Mouse (Mus musculus): ENCODE results near the gene Tmem183a. TPM values are rescaled to one million over a fixed set of nuclear protein-coding genes. Genes with fewer than 3 reads are reported as not detected.

Tmem183a gene
- polyA plus RNA-seq, 1 experiment from 2014 or later = 95.6 TPM

DNA sequence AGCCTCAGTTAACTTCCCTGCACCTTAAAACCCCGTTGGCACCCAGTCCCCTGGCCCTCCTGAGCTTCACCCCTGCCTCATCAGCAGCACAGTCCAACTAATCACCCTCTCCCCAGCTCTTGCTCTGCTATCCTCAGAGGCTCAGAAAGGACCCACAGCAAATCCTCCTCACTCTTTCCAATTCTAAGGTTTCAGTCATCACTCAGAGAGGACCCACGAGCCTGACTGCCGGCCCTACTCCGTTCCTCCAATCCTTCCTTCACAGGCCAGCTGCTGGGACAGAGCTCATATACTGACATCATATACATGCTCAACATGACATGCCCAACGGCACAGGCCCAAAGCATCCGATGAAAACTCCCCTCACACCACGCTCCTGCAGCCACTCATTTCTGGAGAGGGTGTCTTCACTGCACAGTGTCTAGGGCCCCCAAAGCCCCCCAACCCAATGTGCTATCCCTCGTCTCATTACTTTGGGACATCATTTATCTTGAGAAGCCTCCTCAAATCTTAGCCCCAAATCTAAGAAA is 18.9 kb downstream of the Tmem183a start:
- DNase-seq (ENCODE audit: low spot score) = peak; percentile 28
- no peaks in the 10 kb centered on the region for H3K27me3 ChIP-seq (replicated peaks; ENCODE audit: control insufficient read depth, insufficient read depth, low read length)
- no peak overlapping the region for H3K27ac ChIP-seq (ENCODE audit: low read depth, low read length)
- peaks cover 8% of the 10 kb centered on the region; the same call in 1 of the 2 replicates for H3K36me3 ChIP-seq (ENCODE audit: control insufficient read depth, insufficient read depth, low read length)
- H3K9me3 ChIP-seq (ENCODE audit: control insufficient read depth, low read length) = no peaks in the 10 kb centered on the region
- peaks cover 5% of the 10 kb centered on the region for H3K4me1 ChIP-seq (replicated peaks; ENCODE audit: control insufficient read depth, insufficient read depth, low read length)
- no peak overlapping the region for H3K4me2 ChIP-seq
- no peak overlapping the region for H3K4me3 ChIP-seq (ENCODE audit: low read depth, low read length)
- WGBS = 78% methylated on average over 8 of the region's 8 CpGs
- no peak for ATAC-seq (replicated peaks; ENCODE audit: low FRiP score)
- no peak overlapping the region for H3K9ac ChIP-seq (ENCODE audit: low read depth, low read length)

DNA sequence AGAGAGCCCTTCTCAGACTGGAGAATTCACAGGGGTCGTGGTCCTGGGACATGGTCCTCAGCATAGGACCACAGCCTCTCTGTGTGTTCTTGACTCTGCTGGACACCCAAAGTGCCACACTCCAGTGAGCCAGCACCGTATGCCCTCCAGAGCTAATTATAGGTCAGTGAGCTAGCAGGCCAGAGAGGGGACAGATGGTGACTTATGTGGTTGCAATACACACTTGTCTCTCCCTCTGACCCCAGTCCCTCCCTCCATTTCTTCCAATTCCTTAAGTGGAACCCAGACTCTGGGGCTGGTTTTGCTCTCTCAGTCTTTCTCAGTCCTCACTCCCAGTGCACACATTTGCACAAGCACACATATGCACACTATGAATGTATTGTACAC is 19.5 kb downstream of the Tmem183a start:
- no peaks in the 10 kb centered on the region for H3K9me3 ChIP-seq (ENCODE audit: control insufficient read depth, low read length)
- WGBS = 64% methylated on average over 2 of the region's 2 CpGs
- H3K4me1 ChIP-seq (replicated peaks; ENCODE audit: control insufficient read depth, insufficient read depth, low read length) = peaks cover 5% of the 10 kb centered on the region
- peaks cover 4% of the 10 kb centered on the region; the same call in 1 of the 2 replicates for H3K36me3 ChIP-seq (ENCODE audit: control insufficient read depth, insufficient read depth, low read length)
- ATAC-seq (replicated peaks; ENCODE audit: low FRiP score) (no peak), DNase-seq (ENCODE audit: low spot score) (no peak)
- H3K27ac ChIP-seq (ENCODE audit: low read depth, low read length) = no peak overlapping the region
- H3K9ac ChIP-seq (ENCODE audit: low read depth, low read length) = no peak overlapping the region
- H3K4me2 ChIP-seq = no peak overlapping the region
- H3K4me3 ChIP-seq (ENCODE audit: low read depth, low read length) = no peak overlapping the region
- H3K27me3 ChIP-seq (replicated peaks; ENCODE audit: control insufficient read depth, insufficient read depth, low read length) = no peaks in the 10 kb centered on the region

DNA sequence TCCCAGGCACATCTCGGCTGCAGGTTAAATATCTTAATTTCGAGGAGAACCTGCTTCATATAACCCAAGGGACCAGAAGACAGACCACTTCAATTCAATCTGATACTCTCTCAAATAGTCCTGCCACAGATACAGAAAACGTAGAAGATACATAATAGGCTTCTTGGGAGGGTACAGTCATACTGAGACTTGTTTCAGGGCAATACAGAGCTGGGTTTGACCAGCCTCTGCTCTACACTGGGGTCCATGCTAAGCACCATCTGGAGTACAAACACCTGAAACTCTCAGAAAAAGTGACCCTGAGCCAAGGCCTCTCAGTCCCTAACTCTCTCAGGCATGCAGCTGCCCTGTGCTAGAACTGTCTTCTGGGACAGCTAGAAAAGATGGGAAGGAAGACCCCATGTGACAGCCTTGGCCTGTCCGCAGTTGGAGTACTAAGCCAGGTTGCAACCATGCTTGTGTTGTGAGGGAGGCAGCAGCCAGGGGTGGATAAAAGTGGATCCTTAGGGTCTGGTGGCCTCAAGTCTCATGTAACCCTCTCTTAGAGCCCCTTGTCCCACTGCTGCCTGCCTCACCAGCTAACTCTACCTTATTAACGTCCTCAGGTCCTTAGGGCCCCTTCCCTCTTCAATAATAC is 20.0 kb downstream of the Tmem183a start:
- DNase-seq (ENCODE audit: low spot score) = no peak
- H3K36me3 ChIP-seq (ENCODE audit: control insufficient read depth, insufficient read depth, low read length) = peaks cover 4% of the 10 kb centered on the region; the same call in 1 of the 2 replicates
- H3K4me1 ChIP-seq (replicated peaks; ENCODE audit: control insufficient read depth, insufficient read depth, low read length) = peaks cover 5% of the 10 kb centered on the region
- H3K4me3 ChIP-seq (ENCODE audit: low read depth, low read length) = no peak overlapping the region
- no peaks in the 10 kb centered on the region for H3K27me3 ChIP-seq (replicated peaks; ENCODE audit: control insufficient read depth, insufficient read depth, low read length)
- H3K4me2 ChIP-seq = no peak overlapping the region
- no peaks in the 10 kb centered on the region for H3K9me3 ChIP-seq (ENCODE audit: control insufficient read depth, low read length)
- no peak for ATAC-seq (replicated peaks; ENCODE audit: low FRiP score)
- 72% methylated on average over 5 of the region's 5 CpGs for WGBS
- H3K27ac ChIP-seq (ENCODE audit: low read depth, low read length) = no peak overlapping the region
- no peak overlapping the region for H3K9ac ChIP-seq (ENCODE audit: low read depth, low read length)

DNA sequence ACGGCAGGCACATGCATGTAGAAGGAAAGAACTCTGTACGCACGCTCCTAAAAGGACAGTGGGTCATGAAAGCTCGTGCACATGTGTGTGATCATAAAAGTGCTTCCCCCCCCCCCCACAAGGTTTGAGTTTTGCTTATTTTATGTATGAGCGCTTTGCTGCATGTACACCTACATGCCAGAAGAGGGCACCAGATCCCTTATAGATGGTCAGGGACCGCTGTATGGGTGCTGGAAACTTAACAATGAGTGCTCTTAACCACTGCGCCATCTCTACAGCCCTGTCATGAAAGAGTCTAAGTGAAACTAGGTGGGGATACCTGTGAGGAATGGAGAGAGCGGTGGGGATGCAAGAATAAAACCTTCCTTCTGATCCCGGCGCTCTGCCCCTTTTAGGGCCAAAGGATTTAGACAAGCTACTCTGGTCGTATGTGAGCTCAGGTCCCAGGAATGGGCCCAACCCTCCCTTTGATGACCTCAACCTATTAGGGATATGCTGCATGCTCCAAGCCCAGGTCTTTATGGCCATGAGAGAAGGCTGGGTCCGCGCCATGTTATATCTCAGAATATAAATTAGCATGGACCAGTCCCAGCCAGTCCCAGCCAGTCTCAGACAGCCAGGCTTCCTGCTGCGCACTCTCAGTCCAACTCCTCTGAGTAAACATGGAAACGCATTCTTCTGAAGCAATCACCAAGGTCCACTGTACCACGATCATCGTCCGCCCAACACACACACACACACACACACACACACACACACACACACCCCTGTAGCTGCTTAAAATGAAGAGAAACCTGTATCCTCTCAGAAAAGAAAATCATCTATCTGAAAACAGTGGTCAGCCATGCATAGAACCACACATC is 21.8 kb downstream of the Tmem183a start:
- 89% methylated on average over 18 of the region's 18 CpGs for whole genome bisulfite sequencing
- H3K9ac ChIP-seq (ENCODE audit: low read depth, low read length) = no peak overlapping the region
- no peak overlapping the region for H3K4me2 ChIP-seq
- no peak for ATAC-seq (replicated peaks; ENCODE audit: low FRiP score)
- no peak overlapping the region for H3K4me3 ChIP-seq (ENCODE audit: low read depth, low read length)
- no peak overlapping the region for H3K27ac ChIP-seq (ENCODE audit: low read depth, low read length)
- DNase-seq (ENCODE audit: low spot score) = no peak
- no peaks in the 10 kb centered on the region for H3K27me3 ChIP-seq (replicated peaks; ENCODE audit: control insufficient read depth, insufficient read depth, low read length)
- H3K4me1 ChIP-seq (replicated peaks; ENCODE audit: control insufficient read depth, insufficient read depth, low read length) = peaks cover 5% of the 10 kb centered on the region
- no peaks in the 10 kb centered on the region for H3K36me3 ChIP-seq (ENCODE audit: control insufficient read depth, insufficient read depth, low read length)
- H3K9me3 ChIP-seq (ENCODE audit: control insufficient read depth, low read length) = no peaks in the 10 kb centered on the region

DNA sequence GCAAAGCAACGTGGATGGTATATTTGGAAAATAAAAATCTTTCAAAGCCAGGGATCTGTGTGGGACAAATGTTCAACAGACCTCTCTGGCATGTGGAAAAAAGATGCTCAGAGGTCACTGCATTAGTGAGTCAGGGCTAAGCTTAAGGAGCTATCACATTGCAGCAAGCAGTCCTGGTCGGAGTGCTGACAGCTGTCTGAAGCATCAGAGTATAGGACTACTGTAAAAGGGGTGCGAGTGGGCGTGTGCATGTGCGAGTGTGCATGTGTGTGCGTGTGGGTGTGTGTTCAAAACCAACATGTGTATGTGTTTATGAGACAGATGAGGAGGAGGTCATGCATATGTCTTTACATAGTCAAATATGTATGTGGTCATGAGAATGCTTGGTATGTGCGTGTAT is 22.6 kb downstream of the Tmem183a start:
- 88% methylated on average over 7 of the region's 7 CpGs for WGBS
- H3K4me2 ChIP-seq = no peak overlapping the region
- H3K27ac ChIP-seq (ENCODE audit: low read depth, low read length) = no peak overlapping the region
- no peaks in the 10 kb centered on the region for H3K9me3 ChIP-seq (ENCODE audit: control insufficient read depth, low read length)
- DNase-seq (ENCODE audit: low spot score) = no peak
- H3K36me3 ChIP-seq (ENCODE audit: control insufficient read depth, insufficient read depth, low read length) = no peaks in the 10 kb centered on the region
- no peaks in the 10 kb centered on the region for H3K27me3 ChIP-seq (replicated peaks; ENCODE audit: control insufficient read depth, insufficient read depth, low read length)
- no peak overlapping the region for H3K4me3 ChIP-seq (ENCODE audit: low read depth, low read length)
- peaks cover 9% of the 10 kb centered on the region for H3K4me1 ChIP-seq (replicated peaks; ENCODE audit: control insufficient read depth, insufficient read depth, low read length)
- no peak for ATAC-seq (replicated peaks; ENCODE audit: low FRiP score)
- H3K9ac ChIP-seq (ENCODE audit: low read depth, low read length) = no peak overlapping the region

DNA sequence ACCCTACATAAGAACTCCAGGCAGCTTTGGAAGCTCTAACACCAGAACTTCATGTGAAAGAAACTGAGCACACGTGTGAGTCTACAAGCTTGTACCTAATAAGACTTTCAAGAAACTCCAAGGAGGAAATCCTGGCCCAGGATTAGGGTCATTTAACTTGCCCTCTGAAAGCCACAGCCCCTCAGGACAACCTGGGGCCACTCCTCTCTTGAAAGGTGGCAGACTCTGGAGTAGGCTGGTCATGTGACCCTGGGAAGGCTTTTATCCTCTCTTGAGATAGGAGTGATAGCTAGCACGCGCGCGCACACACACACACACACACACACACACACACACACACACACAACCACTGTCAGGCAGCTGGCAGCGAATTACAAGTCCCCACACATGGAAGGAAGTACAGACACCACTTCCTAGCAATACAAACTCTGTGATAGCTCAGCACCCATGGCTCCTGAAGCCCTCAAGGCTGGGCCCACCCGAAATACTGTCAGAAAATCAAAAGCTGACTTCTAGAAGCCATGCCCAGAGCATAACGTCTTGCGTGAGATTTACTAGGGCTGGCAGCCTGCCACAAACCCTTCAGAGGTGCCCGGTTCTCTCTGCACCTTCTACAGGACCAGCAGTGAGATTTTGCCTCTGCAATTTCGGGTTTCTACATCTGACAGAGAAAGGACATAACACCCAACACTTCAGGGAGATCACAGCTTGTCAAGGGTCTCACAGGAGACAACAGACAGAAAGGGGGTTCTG is 24.6 kb downstream of the Tmem183a start:
- H3K27ac ChIP-seq (ENCODE audit: low read depth, low read length) = no peak overlapping the region
- no peak overlapping the region for H3K4me2 ChIP-seq
- no peak overlapping the region for H3K9ac ChIP-seq (ENCODE audit: low read depth, low read length)
- H3K36me3 ChIP-seq (ENCODE audit: control insufficient read depth, insufficient read depth, low read length) = no peaks in the 10 kb centered on the region
- no peak overlapping the region for H3K4me3 ChIP-seq (ENCODE audit: low read depth, low read length)
- peaks cover 13% of the 10 kb centered on the region for H3K4me1 ChIP-seq (replicated peaks; ENCODE audit: control insufficient read depth, insufficient read depth, low read length)
- no peaks in the 10 kb centered on the region for H3K9me3 ChIP-seq (ENCODE audit: control insufficient read depth, low read length)
- 77% methylated on average over 11 of the region's 11 CpGs for WGBS
- ATAC-seq (replicated peaks; ENCODE audit: low FRiP score) (no peak), DNase-seq (ENCODE audit: low spot score) (no peak)
- no peaks in the 10 kb centered on the region for H3K27me3 ChIP-seq (replicated peaks; ENCODE audit: control insufficient read depth, insufficient read depth, low read length)

DNA sequence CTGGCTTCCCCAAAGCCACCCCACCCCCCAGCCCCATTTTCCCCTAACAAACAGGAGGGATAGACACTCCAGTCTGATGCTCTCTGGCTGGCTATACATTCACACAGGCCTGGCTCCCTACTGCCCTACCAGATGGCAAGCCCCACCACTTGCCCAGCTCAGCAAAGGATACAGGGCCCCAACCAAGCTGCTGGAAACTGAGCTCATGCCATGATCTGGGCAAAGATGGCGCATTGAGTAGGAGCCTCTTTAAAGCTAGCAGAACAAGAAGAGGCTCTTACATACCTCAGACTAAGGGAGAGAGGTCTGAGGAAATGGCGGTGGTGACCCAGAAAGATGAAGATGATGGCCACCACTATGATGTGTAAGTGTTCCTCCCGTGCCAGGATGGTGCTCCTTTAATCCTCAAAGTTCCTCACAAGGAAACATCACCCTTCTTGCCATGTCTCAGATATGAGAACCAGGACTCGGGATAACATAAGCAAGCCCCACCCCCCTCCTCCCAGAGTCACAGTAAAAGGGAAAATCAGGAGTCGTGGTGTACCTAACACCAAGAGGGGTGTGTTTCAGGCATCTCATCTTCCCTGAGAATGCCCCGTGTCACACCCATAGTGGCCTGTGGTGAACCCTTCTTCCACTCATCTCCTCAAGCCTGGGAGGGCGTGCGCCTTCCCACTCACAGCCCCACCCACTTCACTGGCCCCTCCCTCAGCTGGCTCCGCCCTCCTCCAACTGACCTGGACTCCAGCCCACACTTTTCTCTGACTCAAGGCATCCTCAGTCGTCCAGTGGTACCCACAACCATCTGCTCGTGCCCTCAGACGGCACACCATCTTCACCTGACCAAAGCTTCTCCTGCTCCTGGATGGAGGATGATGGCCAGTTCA is 25.6 kb downstream of the Tmem183a start:
- H3K27me3 ChIP-seq (replicated peaks; ENCODE audit: control insufficient read depth, insufficient read depth, low read length) = no peaks in the 10 kb centered on the region
- no peak overlapping the region for H3K9ac ChIP-seq (ENCODE audit: low read depth, low read length)
- 73% methylated on average over 12 of the region's 12 CpGs for WGBS
- no peaks in the 10 kb centered on the region for H3K9me3 ChIP-seq (ENCODE audit: control insufficient read depth, low read length)
- no peaks in the 10 kb centered on the region for H3K36me3 ChIP-seq (ENCODE audit: control insufficient read depth, insufficient read depth, low read length)
- DNase-seq (ENCODE audit: low spot score) = no peak
- H3K4me2 ChIP-seq = no peak overlapping the region
- H3K27ac ChIP-seq (ENCODE audit: low read depth, low read length) = no peak overlapping the region
- no peak overlapping the region for H3K4me3 ChIP-seq (ENCODE audit: low read depth, low read length)
- peaks cover 13% of the 10 kb centered on the region for H3K4me1 ChIP-seq (replicated peaks; ENCODE audit: control insufficient read depth, insufficient read depth, low read length)
- 0 out of 2 replicates have a peak, but pooled peaks have one; percentile 44 for ATAC-seq (replicated peaks; ENCODE audit: low FRiP score)
